8 mouse cellular contexts compared by ENCODE assay signal in genomic region chr12:108274313-108274595, GRCm38 (mm10). TPM values are rescaled to one million over a fixed set of nuclear protein-coding genes. Genes with fewer than 3 reads are reported as not detected.
DNase-seq lines count a peak whose midpoint lies in the region; ATAC-seq and TF ChIP-seq lines count a peak whose summit lies in the region.

No protein-coding gene starts in this region.

- peaks cover 21% of the 10 kb centered on the region for H3K4me1 ChIP-seq in heart, adult 2 months (ENCODE audit: control insufficient read depth, insufficient read depth, low read length)
- peaks cover 79% of the 10 kb centered on the region for H3K4me1 ChIP-seq in liver, embryonic 12.5 days

- H3K9me3 ChIP-seq in liver, embryonic 12.5 days (replicated peaks) = no peaks in the 10 kb centered on the region

- no peak for TF ChIP-seq EP300 in heart, adult 2 months (IDR thresholded peaks at IDR 0.05; ENCODE audit: insufficient read depth, low read depth, low read length)

- peak overlapping the region; percentile 66 for H3K4me3 ChIP-seq in heart, adult 2 months
- peak overlapping the region; percentile 72 for H3K4me3 ChIP-seq in liver, embryonic 12.5 days

- H3K27ac ChIP-seq in heart, adult 2 months = no peak overlapping the region; the same call in 1 of the 2 replicates
- no peak overlapping the region for H3K27ac ChIP-seq in liver, embryonic 12.5 days

- TF ChIP-seq POLR2A in heart, adult 2 months (IDR thresholded peaks at IDR 0.05; ENCODE audit: insufficient read depth, low read depth, low read length) = no peak

- DNase-seq in heart, adult 2 months = no peak
- no peak for DNase-seq in heart, postnatal 4 days
- DNase-seq in thymus, postnatal 10 days (ENCODE audit: low spot score in 2 of 2) = peak; percentile 35 to 39
- DNase-seq in thymus, postnatal 25 days = no peak
- DNase-seq in thymus, postnatal 4 days = peak; percentile 60
- no peak for DNase-seq in left cerebral cortex, adult 11 months (ENCODE audit: low spot score)
- DNase-seq in ovary, adult 18-20 months (ENCODE audit: low spot score) = no peak

- H3K79me2 ChIP-seq in heart, adult 2 months (replicated peaks; ENCODE audit: control insufficient read depth, insufficient read depth, low read length) = no peaks in the 10 kb centered on the region

- no peak for ATAC-seq in liver, embryonic 12.5 days

- H3K9ac ChIP-seq in heart, adult 2 months (ENCODE audit: low read depth, low read length) = peak overlapping the region; percentile 75
- peak overlapping the region; percentile 72 for H3K9ac ChIP-seq in liver, embryonic 12.5 days

- peaks cover 2% of the 10 kb centered on the region for H3K36me3 ChIP-seq in heart, adult 2 months (ENCODE audit: control insufficient read depth, insufficient read depth, low read length)
- H3K36me3 ChIP-seq in liver, embryonic 12.5 days = no peaks in the 10 kb centered on the region

- H3K4me2 ChIP-seq in liver, embryonic 12.5 days = peak overlapping the region; percentile 96

- no peaks in the 10 kb centered on the region for H3K27me3 ChIP-seq in heart, adult 2 months (ENCODE audit: control insufficient read depth, insufficient read depth, low read length)
- H3K27me3 ChIP-seq in liver, embryonic 12.5 days (replicated peaks) = peaks cover 74% of the 10 kb centered on the region

- no peak for TF ChIP-seq CTCF in heart, adult 2 months (IDR thresholded peaks at IDR 0.05)

- intact Hi-C loops in heart, adult 2 months (cut with DNase I) = no loop called here

- 2% methylated on average over 35 of the region's 35 CpGs for WGBS in heart, adult 2 months
- WGBS in liver, embryonic 12.5 days (ENCODE audit: insufficient replicate concordance) = 1% methylated on average over 32 of the region's 35 CpGs

RNA-seq across cellular contexts. Expression of gene Ccdc85c, which starts 1.0 kb away (rescaled TPM):
- 10 to 100 TPM; 39.2 to 43.9 TPM for total RNA-seq in heart, adult 2 months (2021)
- 27.1 and 29.3 TPM in 2 replicates for polyA plus RNA-seq in heart, adult 2 months (2012; rRNA removed)
- total RNA-seq in heart, postnatal 4 days (2021) = 10 to 100 TPM; 35.2 to 37.2 TPM
- 3.3 and 3.4 TPM in 2 replicates for polyA plus RNA-seq in liver, embryonic 12.5 days (2016; fragmentation: Nextera tagmentation; extraction: Ambion mirVana)

RNA-seq across cellular contexts. Expression of gene Hhipl1, which starts 31.8 kb away (rescaled TPM):
- 1 to 10 TPM; 1.2 to 1.5 TPM for total RNA-seq in heart, adult 2 months (2021)
- 1.6 and 1.8 TPM in 2 replicates for polyA plus RNA-seq in heart, adult 2 months (2012; rRNA removed)
- total RNA-seq in heart, postnatal 4 days (2021) = 1 to 10 TPM; 2.5 to 2.8 TPM
- polyA plus RNA-seq in liver, embryonic 12.5 days (2016; fragmentation: Nextera tagmentation; extraction: Ambion mirVana) = 0.07 and 0.17 TPM in 2 replicates

RNA-seq across cellular contexts. Expression of gene Cyp46a1, which starts 59.9 kb away (rescaled TPM):
- total RNA-seq in heart, adult 2 months (2021) = under 1 TPM; 0.41 to 0.47 TPM
- polyA plus RNA-seq in heart, adult 2 months (2012; rRNA removed) = 1.3 and 1.8 TPM in 2 replicates
- 1 to 10 TPM; 2.5 to 3.3 TPM for total RNA-seq in heart, postnatal 4 days (2021)
- polyA plus RNA-seq in liver, embryonic 12.5 days (2016; fragmentation: Nextera tagmentation; extraction: Ambion mirVana) = 0.86 and 1.7 TPM in 2 replicates

Comparison
In these comparisons a context has a peak if more than half of its experiments do, and no peak if none do; other contexts are left out.
1. DNase-seq: peak in thymus, postnatal 10 days (2 of 2) and thymus, postnatal 4 days (single experiment); none in heart, adult 2 months (0 of 2), heart, postnatal 4 days (single experiment), thymus, postnatal 25 days (single experiment), left cerebral cortex, adult 11 months (single experiment) and ovary, adult 18-20 months (single experiment).